8 mouse cellular contexts compared by ENCODE assay signal in the genomic region with DNA sequence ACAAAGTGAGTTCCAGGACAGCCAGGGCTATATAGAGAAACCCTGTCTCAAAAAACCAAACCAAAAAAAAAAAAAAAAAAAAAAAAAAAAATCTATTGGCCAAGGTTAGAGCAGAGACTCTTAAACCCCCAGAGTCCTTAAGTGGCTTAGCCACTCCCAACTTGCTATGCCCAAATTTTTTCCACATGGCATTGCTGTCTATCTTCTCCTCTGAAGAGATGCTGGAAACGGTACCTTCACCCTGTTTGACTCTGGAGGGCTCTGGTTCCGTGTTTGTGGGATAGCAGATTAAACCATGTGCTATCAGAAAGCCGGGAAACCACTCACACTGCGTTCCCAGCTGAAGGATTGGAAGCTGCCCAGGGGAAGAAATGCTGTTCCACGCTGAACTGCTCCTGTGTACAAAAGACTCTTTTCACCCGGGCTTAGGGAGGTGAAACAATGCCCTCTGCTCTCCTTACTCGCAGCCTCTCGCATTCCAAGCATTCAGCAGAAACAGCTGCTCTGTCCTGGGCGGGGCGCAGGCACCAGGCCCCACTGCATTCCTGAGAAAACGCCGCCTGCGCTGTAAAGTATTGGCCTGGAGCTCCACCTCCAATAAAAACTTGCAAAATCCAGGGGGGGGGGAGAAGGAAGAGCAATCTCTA.
A peak's percentile ranks its signal among the peaks of the same experiment; 100 is the strongest.
DNase-seq lines count a peak whose midpoint lies in the region; ATAC-seq and TF ChIP-seq lines count a peak whose summit lies in the region.

No protein-coding gene starts in this region.

- no peaks in the 10 kb centered on the region for H3K9me3 ChIP-seq in forebrain, embryonic 11.5 days (ENCODE audit: control insufficient read depth, low read length)
- H3K9me3 ChIP-seq in heart, postnatal 0 days (replicated peaks; ENCODE audit: control insufficient read depth, low read length) = no peaks in the 10 kb centered on the region
- H3K9me3 ChIP-seq in liver, embryonic 14.5 days (ENCODE audit: control insufficient read depth, low read length) = no peaks in the 10 kb centered on the region
- H3K9me3 ChIP-seq in neural tube, embryonic 15.5 days (replicated peaks) = no peaks in the 10 kb centered on the region

- H3K9ac ChIP-seq in forebrain, embryonic 11.5 days (ENCODE audit: low read length) = peak overlapping the region; percentile 60
- H3K9ac ChIP-seq in heart, postnatal 0 days (replicated peaks; ENCODE audit: low read depth, low read length) = peak overlapping the region; percentile 53
- no peak overlapping the region for H3K9ac ChIP-seq in liver, embryonic 14.5 days (replicated peaks)
- peak overlapping the region; percentile 32 for H3K9ac ChIP-seq in neural tube, embryonic 15.5 days (replicated peaks)

- no peaks in the 10 kb centered on the region for H3K36me3 ChIP-seq in forebrain, embryonic 11.5 days (ENCODE audit: control insufficient read depth, insufficient read depth, low read length)
- H3K36me3 ChIP-seq in heart, postnatal 0 days (replicated peaks; ENCODE audit: control insufficient read depth, insufficient read depth, low read length) = no peaks in the 10 kb centered on the region
- no peaks in the 10 kb centered on the region for H3K36me3 ChIP-seq in liver, embryonic 14.5 days (replicated peaks; ENCODE audit: control insufficient read depth, insufficient read depth, low read depth)
- H3K36me3 ChIP-seq in neural tube, embryonic 15.5 days = no peaks in the 10 kb centered on the region

- H3K27ac ChIP-seq in forebrain, embryonic 11.5 days (ENCODE audit: low read depth, low read length) = peak overlapping the region; percentile 93
- peak overlapping the region; percentile 84 for H3K27ac ChIP-seq in heart, postnatal 0 days (ENCODE audit: low read depth)
- no peak overlapping the region for H3K27ac ChIP-seq in liver, embryonic 14.5 days
- peak overlapping the region; percentile 76 for H3K27ac ChIP-seq in neural tube, embryonic 15.5 days (replicated peaks)

- 0% methylated on average over 13 of the region's 13 CpGs for WGBS in forebrain, embryonic 11.5 days
- WGBS in heart, postnatal 0 days = under 1% methylated on average over 13 of the region's 13 CpGs
- WGBS in liver, embryonic 14.5 days (ENCODE audit: insufficient replicate concordance) = 3% methylated on average over 13 of the region's 13 CpGs
- 2% methylated on average over 13 of the region's 13 CpGs for WGBS in neural tube, embryonic 15.5 days

- peaks cover 6% of the 10 kb centered on the region; the same call in 1 of the 2 replicates for H3K4me1 ChIP-seq in forebrain, embryonic 11.5 days (replicated peaks; ENCODE audit: control insufficient read depth, insufficient read depth, low read length)
- peaks cover 6% of the 10 kb centered on the region; the same call in 1 of the 2 replicates for H3K4me1 ChIP-seq in heart, postnatal 0 days (ENCODE audit: control insufficient read depth, insufficient read depth)
- H3K4me1 ChIP-seq in liver, embryonic 14.5 days (replicated peaks; ENCODE audit: control insufficient read depth in 2 of 2, insufficient read depth in 2 of 2, low read length in 1 of 2) = no peaks in the 10 kb centered on the region
- peaks cover 23% of the 10 kb centered on the region for H3K4me1 ChIP-seq in neural tube, embryonic 15.5 days

- no peaks in the 10 kb centered on the region for H3K27me3 ChIP-seq in forebrain, embryonic 11.5 days (ENCODE audit: control insufficient read depth, insufficient read depth, low read length)
- no peaks in the 10 kb centered on the region for H3K27me3 ChIP-seq in heart, postnatal 0 days (ENCODE audit: control insufficient read depth, insufficient read depth, low read length)
- no peaks in the 10 kb centered on the region for H3K27me3 ChIP-seq in liver, embryonic 14.5 days (ENCODE audit: control insufficient read depth, insufficient read depth, low read length)
- H3K27me3 ChIP-seq in neural tube, embryonic 15.5 days (replicated peaks) = no peaks in the 10 kb centered on the region

- TF ChIP-seq CTCF in heart, postnatal 0 days (IDR thresholded peaks at IDR 0.05; ENCODE audit: low read depth) = no peak
- no peak for TF ChIP-seq CTCF in liver, embryonic 14.5 days (IDR thresholded peaks at IDR 0.05; ENCODE audit: low read depth)

- TF ChIP-seq EP300 in heart, postnatal 0 days (IDR thresholded peaks at IDR 0.05; ENCODE audit: low read depth) = no peak
- no peak for TF ChIP-seq EP300 in liver, embryonic 14.5 days (IDR thresholded peaks at IDR 0.05; ENCODE audit: low read depth)

- peak; percentile 42 for DNase-seq in cerebellum, adult 11 months
- peak; percentile 93 for DNase-seq in forebrain, embryonic 11.5 days (ENCODE audit: low spot score)
- peak; percentile 84 for DNase-seq in heart, postnatal 0 days (ENCODE audit: low spot score)
- peak; percentile 59 to 64 for DNase-seq in kidney, postnatal 25 days
- DNase-seq in liver, embryonic 14.5 days (ENCODE audit: low read depth in 3 of 3, low spot score in 3 of 3) = no peak
- peak; percentile 70 to 82 for DNase-seq in urinary bladder, postnatal 4 days (ENCODE audit: low spot score in 2 of 2)
- no peak for DNase-seq in thymus, postnatal 10 days (ENCODE audit: low spot score in 2 of 2)

- peak overlapping the region; percentile 60 for H3K4me2 ChIP-seq in forebrain, embryonic 11.5 days (ENCODE audit: low read depth, low read length, severe bottlenecking)
- peak overlapping the region; percentile 80 for H3K4me2 ChIP-seq in heart, postnatal 0 days (ENCODE audit: low read depth, low read length)
- H3K4me2 ChIP-seq in liver, embryonic 14.5 days (ENCODE audit: low read depth) = peak overlapping the region; percentile 51
- peak overlapping the region; percentile 67 for H3K4me2 ChIP-seq in neural tube, embryonic 15.5 days

- peak; percentile 97 for ATAC-seq in forebrain, embryonic 11.5 days (replicated peaks; ENCODE audit: low FRiP score)
- ATAC-seq in heart, postnatal 0 days (ENCODE audit: insufficient read depth, low read depth) = peak; percentile 95
- ATAC-seq in liver, embryonic 14.5 days (ENCODE audit: insufficient read depth) = no peak
- peak; percentile 75 for ATAC-seq in neural tube, embryonic 15.5 days (ENCODE audit: low FRiP score)

- H3K4me3 ChIP-seq in forebrain, embryonic 11.5 days (ENCODE audit: low read depth, low read length) = peak overlapping the region; percentile 38
- peak overlapping the region; percentile 59 for H3K4me3 ChIP-seq in heart, postnatal 0 days (ENCODE audit: low read depth, low read length)
- H3K4me3 ChIP-seq in liver, embryonic 14.5 days (ENCODE audit: insufficient read depth in 1 of 2, low read depth in 2 of 2, low read length in 2 of 2) = peak overlapping the region in 1 of 2 experiments; percentile 32; a peak in 1 of 4 replicates
- H3K4me3 ChIP-seq in neural tube, embryonic 15.5 days (replicated peaks) = peak overlapping the region; percentile 40

Comparison
In these comparisons a context has a peak if more than half of its experiments do, and no peak if none do; other contexts are left out.
1. DNase-seq: peak in cerebellum, adult 11 months (single experiment), forebrain, embryonic 11.5 days (single experiment), heart, postnatal 0 days (single experiment), kidney, postnatal 25 days (2 of 2) and urinary bladder, postnatal 4 days (2 of 2); none in liver, embryonic 14.5 days (0 of 3) and thymus, postnatal 10 days (0 of 2).
2. Peak in every context shown above with its lines, with median percentiles within 50 percentile points of each other: H3K4me2 ChIP-seq.